Mouse (Mus musculus): ENCODE results near the gene Smg9. TPM values are rescaled to one million over a fixed set of nuclear protein-coding genes. Genes with fewer than 3 reads are reported as not detected.
A peak's percentile ranks its signal among the peaks of the same experiment; 100 is the strongest.

The Smg9 gene
- polyA plus RNA-seq, 1 experiment from 2014 or later, result 38.2 TPM

GRCm38 (mm10) chr7:24373538-24374379, 25.7 kb upstream of the Smg9 start:
- Histone ChIP-seq H3K9me3 (ENCODE audit: control insufficient read depth, low read length) (no peaks in the 10 kb centered on the region), H3K36me3 (ENCODE audit: control insufficient read depth, insufficient read depth, low read length) (no peaks in the 10 kb centered on the region), H3K27ac (ENCODE audit: low read depth, low read length) (peak overlapping the region; percentile 51), H3K9ac (ENCODE audit: low read depth, low read length) (peak overlapping the region; percentile 14; the same call in 1 of the 2 replicates), H3K4me1 (ENCODE audit: control insufficient read depth, insufficient read depth, low read depth, low read length) (peaks cover 9% of the 10 kb centered on the region), H3K4me2 (ENCODE audit: low read length) (peak overlapping the region; percentile 25; the same call in 1 of the 2 replicates), H3K27me3 (replicated peaks; ENCODE audit: control insufficient read depth, insufficient read depth, low read length) (peaks cover 3% of the 10 kb centered on the region; the same call in 1 of the 2 replicates), H3K4me3 (ENCODE audit: low read length) (no peak overlapping the region)
- ATAC-seq, result peak; percentile 62
- 26% methylated on average over 19 of the region's 20 CpGs for WGBS

DNA sequence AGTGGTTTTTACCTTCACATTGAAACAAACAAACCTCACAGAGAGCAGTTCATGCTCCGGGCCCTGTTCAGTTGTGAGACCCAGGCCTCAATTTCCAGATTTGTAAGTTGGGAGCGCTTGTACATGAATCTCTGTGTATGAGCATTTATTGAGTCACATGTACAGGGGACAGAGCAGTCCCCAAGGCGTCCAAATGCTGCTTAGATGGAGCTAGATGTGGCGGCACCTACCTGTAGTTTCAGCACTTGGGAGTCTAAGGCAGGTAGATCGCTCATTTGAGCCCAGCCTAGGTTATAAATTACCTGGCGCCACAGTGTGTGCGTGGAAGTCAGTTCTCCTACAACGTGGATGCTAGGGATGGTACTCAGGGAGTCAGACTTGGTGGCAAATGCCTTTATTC, 23.0 kb upstream of the Smg9 start:
- WGBS, result 86% methylated on average over 8 of the region's 8 CpGs
- Histone ChIP-seq H3K27me3 (replicated peaks; ENCODE audit: control insufficient read depth, insufficient read depth, low read length) (peaks cover 3% of the 10 kb centered on the region; the same call in 1 of the 2 replicates), H3K27ac (ENCODE audit: low read depth, low read length) (no peak overlapping the region), H3K4me3 (ENCODE audit: low read length) (no peak overlapping the region), H3K4me1 (ENCODE audit: control insufficient read depth, insufficient read depth, low read depth, low read length) (peaks cover 9% of the 10 kb centered on the region), H3K9ac (ENCODE audit: low read depth, low read length) (no peak overlapping the region), H3K4me2 (ENCODE audit: low read length) (no peak overlapping the region), H3K9me3 (ENCODE audit: control insufficient read depth, low read length) (no peaks in the 10 kb centered on the region), H3K36me3 (ENCODE audit: control insufficient read depth, insufficient read depth, low read length) (no peaks in the 10 kb centered on the region)
- ATAC-seq, result no peak

- peak; percentile 43 for ATAC-seq
- Histone ChIP-seq H3K4me3 (ENCODE audit: low read length) (peak overlapping the region; percentile 24), H3K36me3 (ENCODE audit: control insufficient read depth, insufficient read depth, low read length) (no peaks in the 10 kb centered on the region), H3K9ac (ENCODE audit: low read depth, low read length) (peak overlapping the region; percentile 44), H3K27me3 (replicated peaks; ENCODE audit: control insufficient read depth, insufficient read depth, low read length) (peaks cover 3% of the 10 kb centered on the region; the same call in 1 of the 2 replicates), H3K4me2 (ENCODE audit: low read length) (peak overlapping the region; percentile 55), H3K27ac (ENCODE audit: low read depth, low read length) (no peak overlapping the region), H3K9me3 (ENCODE audit: control insufficient read depth, low read length) (no peaks in the 10 kb centered on the region), H3K4me1 (ENCODE audit: control insufficient read depth, insufficient read depth, low read depth, low read length) (peaks cover 9% of the 10 kb centered on the region)
- WGBS, result 9% methylated on average over 36 of the region's 49 CpGs
Measured at GRCm38 (mm10) chr7:24377091-24377865, 22.1 kb upstream of the Smg9 start.

- WGBS, result 70% methylated on average over 10 of the region's 10 CpGs
- H3K27ac ChIP-seq (ENCODE audit: low read depth, low read length), result no peak overlapping the region
- H3K4me1 ChIP-seq (ENCODE audit: control insufficient read depth, insufficient read depth, low read depth, low read length), result peaks cover 9% of the 10 kb centered on the region
- H3K9ac ChIP-seq (ENCODE audit: low read depth, low read length), result no peak overlapping the region
- no peaks in the 10 kb centered on the region for H3K9me3 ChIP-seq (ENCODE audit: control insufficient read depth, low read length)
- H3K27me3 ChIP-seq (replicated peaks; ENCODE audit: control insufficient read depth, insufficient read depth, low read length), result peaks cover 3% of the 10 kb centered on the region; the same call in 1 of the 2 replicates
- H3K4me3 ChIP-seq (ENCODE audit: low read length), result no peak overlapping the region
- no peak for ATAC-seq
- H3K36me3 ChIP-seq (ENCODE audit: control insufficient read depth, insufficient read depth, low read length), result no peaks in the 10 kb centered on the region
- H3K4me2 ChIP-seq (ENCODE audit: low read length), result no peak overlapping the region
Measured at GRCm38 (mm10) chr7:24378049-24378701, 21.2 kb upstream of the Smg9 start.

GRCm38 (mm10) chr7:24379934-24380333, 19.5 kb upstream of the Smg9 start:
- Histone ChIP-seq H3K36me3 (ENCODE audit: control insufficient read depth, insufficient read depth, low read length) (no peaks in the 10 kb centered on the region), H3K27me3 (replicated peaks; ENCODE audit: control insufficient read depth, insufficient read depth, low read length) (peaks cover 3% of the 10 kb centered on the region; the same call in 1 of the 2 replicates), H3K27ac (ENCODE audit: low read depth, low read length) (no peak overlapping the region), H3K9ac (ENCODE audit: low read depth, low read length) (no peak overlapping the region), H3K4me3 (ENCODE audit: low read length) (no peak overlapping the region), H3K9me3 (ENCODE audit: control insufficient read depth, low read length) (no peaks in the 10 kb centered on the region), H3K4me1 (ENCODE audit: control insufficient read depth, insufficient read depth, low read depth, low read length) (peaks cover 4% of the 10 kb centered on the region), H3K4me2 (ENCODE audit: low read length) (no peak overlapping the region)
- 68% methylated on average over 7 of the region's 7 CpGs for WGBS
- no peak for ATAC-seq

- ATAC-seq, result no peak
- Histone ChIP-seq H3K4me2 (ENCODE audit: low read length) (no peak overlapping the region), H3K9me3 (ENCODE audit: control insufficient read depth, low read length) (no peaks in the 10 kb centered on the region), H3K27ac (ENCODE audit: low read depth, low read length) (no peak overlapping the region), H3K36me3 (ENCODE audit: control insufficient read depth, insufficient read depth, low read length) (no peaks in the 10 kb centered on the region), H3K4me3 (ENCODE audit: low read length) (no peak overlapping the region), H3K9ac (ENCODE audit: low read depth, low read length) (no peak overlapping the region), H3K4me1 (ENCODE audit: control insufficient read depth, insufficient read depth, low read depth, low read length) (peaks cover 4% of the 10 kb centered on the region), H3K27me3 (replicated peaks; ENCODE audit: control insufficient read depth, insufficient read depth, low read length) (peaks cover 3% of the 10 kb centered on the region; the same call in 1 of the 2 replicates)
- 81% methylated on average over 2 of the region's 2 CpGs for WGBS
Measured at GRCm38 (mm10) chr7:24380370-24380769, 19.0 kb upstream of the Smg9 start.

GRCm38 (mm10) chr7:24382730-24383372, 16.6 kb upstream of the Smg9 start:
- Histone ChIP-seq H3K27me3 (replicated peaks; ENCODE audit: control insufficient read depth, insufficient read depth, low read length) (no peaks in the 10 kb centered on the region), H3K4me2 (ENCODE audit: low read length) (no peak overlapping the region), H3K4me1 (ENCODE audit: control insufficient read depth, insufficient read depth, low read depth, low read length) (no peaks in the 10 kb centered on the region; the same call in 1 of the 2 replicates), H3K27ac (ENCODE audit: low read depth, low read length) (no peak overlapping the region), H3K4me3 (ENCODE audit: low read length) (no peak overlapping the region), H3K9me3 (ENCODE audit: control insufficient read depth, low read length) (no peaks in the 10 kb centered on the region), H3K9ac (ENCODE audit: low read depth, low read length) (no peak overlapping the region), H3K36me3 (ENCODE audit: control insufficient read depth, insufficient read depth, low read length) (no peaks in the 10 kb centered on the region)
- WGBS, result 85% methylated on average over 16 of the region's 16 CpGs
- no peak for ATAC-seq

DNA sequence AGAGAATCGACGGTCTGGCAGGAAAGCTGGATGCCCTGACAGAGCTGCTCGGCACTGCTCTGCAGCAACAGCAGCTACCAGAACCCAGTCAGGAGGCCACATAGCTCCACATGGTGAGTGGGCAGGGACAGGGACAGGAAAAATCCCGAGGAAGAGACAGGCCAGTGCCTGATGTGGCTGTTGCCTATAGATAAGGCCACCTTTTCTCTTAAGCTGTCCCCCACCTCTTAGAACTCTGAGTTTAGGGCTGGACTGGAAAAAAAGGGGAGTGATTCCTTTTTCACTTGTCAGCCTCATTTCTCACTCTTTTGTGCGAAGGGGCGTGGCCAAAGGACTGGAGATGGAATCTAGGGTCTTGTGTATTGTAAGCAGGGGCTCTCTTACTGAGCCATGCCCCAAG, 15.3 kb upstream of the Smg9 start:
- ATAC-seq, result no peak
- Histone ChIP-seq H3K9me3 (ENCODE audit: control insufficient read depth, low read length) (no peaks in the 10 kb centered on the region), H3K4me1 (ENCODE audit: control insufficient read depth, insufficient read depth, low read depth, low read length) (no peaks in the 10 kb centered on the region), H3K27me3 (replicated peaks; ENCODE audit: control insufficient read depth, insufficient read depth, low read length) (no peaks in the 10 kb centered on the region), H3K4me2 (ENCODE audit: low read length) (no peak overlapping the region), H3K36me3 (ENCODE audit: control insufficient read depth, insufficient read depth, low read length) (no peaks in the 10 kb centered on the region), H3K9ac (ENCODE audit: low read depth, low read length) (no peak overlapping the region), H3K27ac (ENCODE audit: low read depth, low read length) (no peak overlapping the region), H3K4me3 (ENCODE audit: low read length) (no peak overlapping the region)
- 70% methylated on average over 6 of the region's 6 CpGs for WGBS

All from hindbrain, embryonic 16.5 days (tissue).